In genomic region chr8:112504034-112504433, GRCm38 (mm10) we compare ENCODE assay signal across 16 mouse cellular contexts.
"Had no signal": no experiment of that assay in that cellular context is flagged by ENCODE, and none has a peak within 500 bp of the region (broad histone marks: within the 10 kb centered on the region; RNA-seq: fewer than 3 reads in every experiment).

No protein-coding gene starts in this region.

- H3K4me2 ChIP-seq: neural tube, embryonic 13.5 days; neural tube, embryonic 15.5 days; stomach, embryonic 15.5 days had no signal

- H3K4me3 ChIP-seq: neural tube, embryonic 13.5 days; neural tube, embryonic 15.5 days; stomach, embryonic 15.5 days had no signal

- H3K9me3 ChIP-seq: neural tube, embryonic 13.5 days; neural tube, embryonic 15.5 days; stomach, embryonic 15.5 days had no signal

- H3K9ac ChIP-seq: neural tube, embryonic 13.5 days; neural tube, embryonic 15.5 days; stomach, embryonic 15.5 days had no signal

- H3K27me3 ChIP-seq: neural tube, embryonic 13.5 days; neural tube, embryonic 15.5 days; stomach, embryonic 15.5 days had no signal

- H3K4me1 ChIP-seq: neural tube, embryonic 13.5 days; neural tube, embryonic 15.5 days; stomach, embryonic 15.5 days had no signal

- DNase-seq: retina, postnatal 1 day; right cerebral cortex, adult 18-20 months; right cerebral cortex, postnatal 14 days; right cerebral cortex, postnatal 25 days; right cerebral cortex, postnatal 4 days; spleen, adult 18-20 months; thymus, adult 18-20 months; thymus, adult 2 months; thymus, postnatal 14 days; thymus, postnatal 25 days; thymus, postnatal 36 days; thymus, postnatal 4 days had no signal

- H3K27ac ChIP-seq: neural tube, embryonic 13.5 days; neural tube, embryonic 15.5 days; stomach, embryonic 15.5 days; stomach, postnatal 0 days had no signal

- H3K36me3 ChIP-seq: neural tube, embryonic 13.5 days; neural tube, embryonic 15.5 days; stomach, embryonic 15.5 days had no signal
